Mouse (Mus musculus) forebrain, embryonic 11.5 days (tissue): ENCODE measurements around the gene Uvrag. TPM values are rescaled to one million over a fixed set of nuclear protein-coding genes. Genes with fewer than 3 reads are reported as not detected.

Experiments used
- ATAC-seq: fragments of 200-750 bp; cut with Nextera tagmentation; replicated peaks from 2 replicates; pipeline ENCODE4 v1.8.0; 2017; ENCODE audit warnings: moderate TSS enrichment; ENCODE audit not compliant: low FRiP score
- DNase-seq: peaks from one replicate; pipeline ENCODE4 v3.0.0-alpha.2; 2017; ENCODE audit warnings: low spot score
- H3K27ac ChIP-seq: fragments of 300-500 bp; sonication (generic); 2 replicates; pipeline ENCODE4 v1.5.1; 2014; ENCODE audit warnings: low read depth, low read length
- H3K27me3 ChIP-seq: fragments of 300-500 bp; sonication (generic); 2 replicates; pipeline ENCODE4 v1.6.1; 2014; ENCODE audit warnings: mild to moderate bottlenecking, low read length, mixed read lengths; ENCODE audit not compliant: control insufficient read depth, insufficient read depth
- H3K36me3 ChIP-seq: fragments of 300-500 bp; sonication (generic); 2 replicates; pipeline ENCODE4 v1.6.1; 2014; ENCODE audit warnings: mild to moderate bottlenecking, low read length, moderate library complexity, mixed read lengths; ENCODE audit not compliant: control insufficient read depth, insufficient read depth
- H3K4me1 ChIP-seq: fragments of 300-500 bp; sonication (generic); replicated peaks from 2 replicates; pipeline ENCODE4 v1.6.1; 2014; ENCODE audit warnings: low read length, mixed read lengths; ENCODE audit not compliant: control insufficient read depth, insufficient read depth
- H3K4me2 ChIP-seq: fragments of 300-500 bp; sonication (generic); 2 replicates; pipeline ENCODE4 v1.6.1; 2014; ENCODE audit warnings: low read depth, mild to moderate bottlenecking, low read length, moderate library complexity, mixed read lengths; ENCODE audit not compliant: severe bottlenecking
- H3K4me3 ChIP-seq: fragments of 300-500 bp; sonication (generic); 2 replicates; pipeline ENCODE4 v1.5.1; 2014; ENCODE audit warnings: low read depth, low read length
- H3K9ac ChIP-seq: fragments of 300-500 bp; sonication (generic); 2 replicates; pipeline ENCODE4 v1.6.1; 2014; ENCODE audit warnings: low read length
- H3K9me3 ChIP-seq: fragments of 300-500 bp; sonication (generic); 2 replicates; pipeline ENCODE4 v1.6.1; 2016; ENCODE audit warnings: low read length, mixed read lengths; ENCODE audit not compliant: control insufficient read depth
- WGBS: fragments of 180-500 bp; shearing (Covaris S2); extraction: QIAGEN DNeasy Blood & Tissue Kit; methylation state at CpG from one replicate; pipeline ENCODE4 v1.1.7; 2014; 5-methylcytosine and 5-hydroxymethylcytosine counted together
- polyA plus RNA-seq: library from polyadenylated mRNA; unstranded; fragments of >200 nt; fragmentation: Nextera tagmentation; extraction: Ambion mirVana; gene quantifications from 2 replicates; pipeline ENCODE4 v1.2.1, GENCODE M21; 2014

Uvrag gene
- polyA plus RNA-seq, 1 experiment from 2014 or later = 12.2 TPM

GRCm38 (mm10) chr7:98985935-98986334, 155.0 kb downstream of the Uvrag start:
- no peaks in the 10 kb centered on the region for H3K27me3 ChIP-seq
- no peaks in the 10 kb centered on the region for H3K4me1 ChIP-seq
- no peak for ATAC-seq
- H3K27ac ChIP-seq = no peak overlapping the region
- peak; percentile 49 for DNase-seq
- no peaks in the 10 kb centered on the region for H3K36me3 ChIP-seq
- no peaks in the 10 kb centered on the region for H3K9me3 ChIP-seq
- no peak overlapping the region for H3K9ac ChIP-seq
- H3K4me2 ChIP-seq = no peak overlapping the region
- no peak overlapping the region for H3K4me3 ChIP-seq
- WGBS = 91% methylated on average over 2 of the region's 2 CpGs

- no peaks in the 10 kb centered on the region for H3K27me3 ChIP-seq
- no peak overlapping the region for H3K27ac ChIP-seq
- H3K36me3 ChIP-seq = no peaks in the 10 kb centered on the region
- no peak overlapping the region for H3K9ac ChIP-seq
- DNase-seq = no peak
- no peaks in the 10 kb centered on the region for H3K4me1 ChIP-seq
- no peak for ATAC-seq
- H3K4me3 ChIP-seq = no peak overlapping the region
- no peaks in the 10 kb centered on the region for H3K9me3 ChIP-seq
- 86% methylated on average over 6 of the region's 6 CpGs for WGBS
- no peak overlapping the region for H3K4me2 ChIP-seq
These were observed 155.5 kb downstream of the Uvrag start for GRCm38 (mm10) chr7:98985489-98985888.

GRCm38 (mm10) chr7:98984319-98984718, 156.6 kb downstream of the Uvrag start:
- H3K4me1 ChIP-seq = no peaks in the 10 kb centered on the region
- H3K4me3 ChIP-seq = no peak overlapping the region
- WGBS = 42% methylated on average over 7 of the region's 7 CpGs
- no peak overlapping the region for H3K27ac ChIP-seq
- no peak overlapping the region for H3K4me2 ChIP-seq
- no peaks in the 10 kb centered on the region for H3K27me3 ChIP-seq
- no peak for ATAC-seq
- no peaks in the 10 kb centered on the region for H3K36me3 ChIP-seq
- no peaks in the 10 kb centered on the region for H3K9me3 ChIP-seq
- H3K9ac ChIP-seq = no peak overlapping the region
- DNase-seq = no peak

GRCm38 (mm10) chr7:98983058-98983457, 157.9 kb downstream of the Uvrag start:
- WGBS = 75% methylated on average over 12 of the region's 12 CpGs
- DNase-seq (no peak), ATAC-seq (no peak)
- H3K4me2 ChIP-seq = no peak overlapping the region
- H3K27me3 ChIP-seq = no peaks in the 10 kb centered on the region
- no peak overlapping the region for H3K9ac ChIP-seq
- no peak overlapping the region for H3K27ac ChIP-seq
- no peaks in the 10 kb centered on the region for H3K36me3 ChIP-seq
- H3K4me1 ChIP-seq = no peaks in the 10 kb centered on the region
- no peak overlapping the region for H3K4me3 ChIP-seq
- H3K9me3 ChIP-seq = no peaks in the 10 kb centered on the region

- Histone ChIP-seq H3K9ac (no peak overlapping the region), H3K27me3 (no peaks in the 10 kb centered on the region), H3K4me3 (no peak overlapping the region), H3K4me2 (no peak overlapping the region), H3K27ac (no peak overlapping the region), H3K36me3 (no peaks in the 10 kb centered on the region), H3K4me1 (no peaks in the 10 kb centered on the region), H3K9me3 (no peaks in the 10 kb centered on the region)
- ATAC-seq (no peak), DNase-seq (no peak)
- 91% methylated on average over 6 of the region's 6 CpGs for WGBS
These were observed 159.5 kb downstream of the Uvrag start for GRCm38 (mm10) chr7:98981423-98981822.

- Histone ChIP-seq H3K9me3 (no peaks in the 10 kb centered on the region), H3K9ac (no peak overlapping the region), H3K4me2 (no peak overlapping the region), H3K4me1 (no peaks in the 10 kb centered on the region), H3K36me3 (no peaks in the 10 kb centered on the region), H3K27ac (no peak overlapping the region), H3K27me3 (no peaks in the 10 kb centered on the region), H3K4me3 (no peak overlapping the region)
- DNase-seq = no peak
- no peak for ATAC-seq
- 91% methylated on average over 12 of the region's 12 CpGs for WGBS
These were observed 164.0 kb downstream of the Uvrag start for GRCm38 (mm10) chr7:98976839-98977457.

GRCm38 (mm10) chr7:98974590-98974989, 166.4 kb downstream of the Uvrag start:
- ATAC-seq = no peak
- 33% methylated on average over 4 of the region's 4 CpGs for WGBS
- Histone ChIP-seq H3K27ac (no peak overlapping the region), H3K27me3 (no peaks in the 10 kb centered on the region), H3K4me3 (no peak overlapping the region), H3K9me3 (no peaks in the 10 kb centered on the region), H3K9ac (no peak overlapping the region), H3K4me2 (no peak overlapping the region), H3K4me1 (no peaks in the 10 kb centered on the region), H3K36me3 (no peaks in the 10 kb centered on the region)
- no peak for DNase-seq

GRCm38 (mm10) chr7:98970721-98971120, 170.2 kb downstream of the Uvrag start:
- Histone ChIP-seq H3K27me3 (no peaks in the 10 kb centered on the region), H3K9me3 (no peaks in the 10 kb centered on the region), H3K36me3 (no peaks in the 10 kb centered on the region), H3K27ac (no peak overlapping the region), H3K4me2 (no peak overlapping the region), H3K4me3 (no peak overlapping the region), H3K4me1 (0 out of 2 replicates have a peak, but pooled peaks cover 3% of the 10 kb centered on the region), H3K9ac (no peak overlapping the region)
- DNase-seq (peak; percentile 32), ATAC-seq (no peak)
- 91% methylated on average over 5 of the region's 5 CpGs for WGBS

- H3K27me3 ChIP-seq = no peaks in the 10 kb centered on the region
- 58% methylated on average over 8 of the region's 8 CpGs for WGBS
- H3K4me2 ChIP-seq = no peak overlapping the region
- no peaks in the 10 kb centered on the region for H3K36me3 ChIP-seq
- H3K27ac ChIP-seq = no peak overlapping the region
- H3K4me3 ChIP-seq = no peak overlapping the region
- DNase-seq (peak; percentile 8), ATAC-seq (no peak)
- no peaks in the 10 kb centered on the region for H3K9me3 ChIP-seq
- no peak overlapping the region for H3K9ac ChIP-seq
- H3K4me1 ChIP-seq = 0 out of 2 replicates have a peak, but pooled peaks cover 3% of the 10 kb centered on the region
These were observed 172.1 kb downstream of the Uvrag start for GRCm38 (mm10) chr7:98968741-98969395.
